Mouse (Mus musculus): Measurements from ENCODE around the gene Ubtf. TPM values are rescaled to one million over a fixed set of nuclear protein-coding genes. Genes with fewer than 3 reads are reported as not detected.

Gene Ubtf
- total RNA-seq, 2 experiments from 2014 or later, result 102 to 180 TPM

- ATAC-seq (replicated peaks; ENCODE audit: low FRiP score, low TSS enrichment, poor library complexity, severe bottlenecking), result no peak
These were observed 28.6 kb upstream of the Ubtf start for GRCm38 (mm10) chr11:102348101-102348585.

GRCm38 (mm10) chr11:102347683-102348082 is 28.1 kb upstream of the Ubtf start:
- no peak for ATAC-seq (replicated peaks; ENCODE audit: low FRiP score, low TSS enrichment, poor library complexity, severe bottlenecking)

- ATAC-seq (replicated peaks; ENCODE audit: low FRiP score, low TSS enrichment, poor library complexity, severe bottlenecking), result no peak
These were observed 27.4 kb upstream of the Ubtf start for GRCm38 (mm10) chr11:102346926-102347325.

GRCm38 (mm10) chr11:102344458-102344857 is 24.9 kb upstream of the Ubtf start:
- ATAC-seq (replicated peaks; ENCODE audit: low FRiP score, low TSS enrichment, poor library complexity, severe bottlenecking), result no peak

GRCm38 (mm10) chr11:102342742-102343141 is 23.2 kb upstream of the Ubtf start:
- no peak for ATAC-seq (replicated peaks; ENCODE audit: low FRiP score, low TSS enrichment, poor library complexity, severe bottlenecking)

GRCm38 (mm10) chr11:102341101-102341500 is 21.6 kb upstream of the Ubtf start:
- ATAC-seq (replicated peaks; ENCODE audit: low FRiP score, low TSS enrichment, poor library complexity, severe bottlenecking), result no peak

- no peak for ATAC-seq (replicated peaks; ENCODE audit: low FRiP score, low TSS enrichment, poor library complexity, severe bottlenecking)
These were observed 20.1 kb upstream of the Ubtf start for GRCm38 (mm10) chr11:102339624-102340023.

GRCm38 (mm10) chr11:102339195-102339594 is 19.7 kb upstream of the Ubtf start:
- no peak for ATAC-seq (replicated peaks; ENCODE audit: low FRiP score, low TSS enrichment, poor library complexity, severe bottlenecking)

GRCm38 (mm10) chr11:102338561-102338960 is 19.0 kb upstream of the Ubtf start:
- ATAC-seq (replicated peaks; ENCODE audit: low FRiP score, low TSS enrichment, poor library complexity, severe bottlenecking), result no peak

GRCm38 (mm10) chr11:102337921-102338320 is 18.4 kb upstream of the Ubtf start:
- no peak for ATAC-seq (replicated peaks; ENCODE audit: low FRiP score, low TSS enrichment, poor library complexity, severe bottlenecking)

GRCm38 (mm10) chr11:102336191-102336590 is 16.6 kb upstream of the Ubtf start:
- ATAC-seq (replicated peaks; ENCODE audit: low FRiP score, low TSS enrichment, poor library complexity, severe bottlenecking), result no peak

- no peak for ATAC-seq (replicated peaks; ENCODE audit: low FRiP score, low TSS enrichment, poor library complexity, severe bottlenecking)
These were observed 15.6 kb upstream of the Ubtf start for GRCm38 (mm10) chr11:102334973-102335700.

- ATAC-seq (replicated peaks; ENCODE audit: low FRiP score, low TSS enrichment, poor library complexity, severe bottlenecking), result no peak
These were observed 14.5 kb upstream of the Ubtf start for GRCm38 (mm10) chr11:102334010-102334409.

GRCm38 (mm10) chr11:102333061-102333460 is 13.5 kb upstream of the Ubtf start:
- no peak for ATAC-seq (replicated peaks; ENCODE audit: low FRiP score, low TSS enrichment, poor library complexity, severe bottlenecking)

GRCm38 (mm10) chr11:102331806-102332205 is 12.3 kb upstream of the Ubtf start:
- ATAC-seq (replicated peaks; ENCODE audit: low FRiP score, low TSS enrichment, poor library complexity, severe bottlenecking), result no peak

GRCm38 (mm10) chr11:102330039-102330438 is 10.5 kb upstream of the Ubtf start:
- no peak for ATAC-seq (replicated peaks; ENCODE audit: low FRiP score, low TSS enrichment, poor library complexity, severe bottlenecking)

- no peak for ATAC-seq (replicated peaks; ENCODE audit: low FRiP score, low TSS enrichment, poor library complexity, severe bottlenecking)
These were observed 10.0 kb upstream of the Ubtf start for GRCm38 (mm10) chr11:102329518-102329917.

- ATAC-seq (replicated peaks; ENCODE audit: low FRiP score, low TSS enrichment, poor library complexity, severe bottlenecking), result no peak
These were observed 8.3 kb upstream of the Ubtf start for GRCm38 (mm10) chr11:102327839-102328238.

- ATAC-seq (replicated peaks; ENCODE audit: low FRiP score, low TSS enrichment, poor library complexity, severe bottlenecking), result no peak
These were observed 7.7 kb upstream of the Ubtf start for GRCm38 (mm10) chr11:102327250-102327649.

GRCm38 (mm10) chr11:102323516-102323915 is 4.0 kb upstream of the Ubtf start:
- no peak for ATAC-seq (replicated peaks; ENCODE audit: low FRiP score, low TSS enrichment, poor library complexity, severe bottlenecking)

- no peak for ATAC-seq (replicated peaks; ENCODE audit: low FRiP score, low TSS enrichment, poor library complexity, severe bottlenecking)
These were observed 2.4 kb upstream of the Ubtf start for GRCm38 (mm10) chr11:102321931-102322330.

GRCm38 (mm10) chr11:102320686-102321005 is 1.1 kb upstream of the Ubtf start:
- no peak for ATAC-seq (replicated peaks; ENCODE audit: low FRiP score, low TSS enrichment, poor library complexity, severe bottlenecking)
